Mouse (Mus musculus) liver, embryonic 14.5 days (tissue): ENCODE results near the gene Glp2r.

Experiments
- CTCF ChIP-seq: IDR thresholded peaks from 2 replicates; pipeline ENCODE4 v1.5.1; 2016; ENCODE audit warnings: antibody characterized with exemption, low read depth, control low read depth
- EP300 ChIP-seq: IDR thresholded peaks from 2 replicates; pipeline ENCODE4 v1.6.1; 2016; ENCODE audit warnings: antibody characterized with exemption, low read depth

GRCm38 (mm10) chr11:67652893-67653255 is 118.1 kb downstream of the Glp2r start:
- TF ChIP-seq EP300 = no peak
- TF ChIP-seq CTCF = no peak
